Mouse (Mus musculus) central nervous system, embryonic 18 days (tissue): ENCODE measurements around the gene Olfr1508. TPM values are rescaled to one million over a fixed set of nuclear protein-coding genes. Genes with fewer than 3 reads are reported as not detected.

ENCODE experiments used
- polyA plus RNA-seq: library from polyadenylated mRNA; depleted of rRNA; stranded (reverse); fragments of >200 nt; gene quantifications from 2 replicates; pipeline ENCODE4 v1.2.3, GENCODE M21; 2012; rRNA removed

Olfr1508 gene
- not detected in 2 replicates for polyA plus RNA-seq

DNA sequence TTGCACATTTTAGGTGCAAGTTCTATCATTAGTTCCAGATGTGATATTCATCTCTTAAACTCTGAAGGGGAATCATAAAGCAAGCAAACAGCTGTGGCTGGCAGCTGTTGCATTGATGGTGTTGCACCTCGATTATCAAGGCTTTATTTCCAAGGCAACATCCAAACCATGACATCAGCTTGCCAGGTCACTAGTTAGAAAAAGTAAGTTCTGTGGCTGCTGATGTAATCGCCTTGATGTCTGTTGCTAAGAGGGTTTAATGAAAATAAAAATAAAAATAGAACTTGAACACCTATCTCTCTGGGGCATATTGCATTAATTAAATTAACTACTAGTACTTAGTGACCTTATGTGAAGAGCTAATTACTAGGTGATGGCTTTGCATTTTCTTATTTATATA is at the start of gene Olfr1508:
Olfr1508 (minus strand) TSS at position 101 of the 400 bp plus-strand sequence.

DNA sequence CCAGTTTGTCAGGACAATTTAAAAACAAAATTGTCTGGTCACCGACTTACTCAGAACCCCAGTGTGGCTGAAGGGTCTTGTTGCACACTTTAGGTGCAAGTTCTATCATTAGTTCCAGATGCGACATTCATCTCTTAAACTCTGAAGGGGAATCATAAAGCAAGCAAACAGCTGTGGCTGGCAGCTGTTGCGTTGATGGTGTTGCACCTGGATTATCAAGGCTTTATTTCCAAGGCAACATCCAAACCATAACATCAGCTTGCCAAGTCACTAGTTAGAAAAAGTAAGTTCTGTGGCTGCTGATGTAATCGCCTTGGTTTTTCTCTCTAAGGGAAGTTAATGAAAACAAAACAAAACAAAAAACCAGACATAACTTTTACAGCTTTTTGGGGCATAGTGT is 28.2 kb upstream of the Olfr1508 start, which contains the start of gene Olfr1507:
Olfr1507 (minus strand) TSS at position 234 of the 400 bp plus-strand sequence.

DNA sequence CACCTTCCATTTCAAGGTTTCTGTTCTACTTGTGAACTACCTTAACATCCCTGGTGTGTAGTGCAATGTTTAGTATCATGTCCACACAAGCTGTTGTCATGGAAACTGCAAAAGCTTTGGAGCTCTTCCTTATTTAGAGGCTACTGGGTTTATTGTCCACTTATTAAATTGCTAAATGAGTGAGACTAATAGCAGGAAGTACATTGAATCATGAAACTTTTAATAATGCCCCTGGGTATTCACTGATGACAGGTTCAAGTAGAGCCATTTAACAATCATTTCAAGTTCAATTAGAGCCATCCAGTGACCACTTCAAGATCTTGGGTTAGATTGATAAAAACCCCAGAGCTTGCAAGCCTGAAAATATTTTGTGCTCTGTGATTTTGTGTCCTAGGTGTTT is 24.6 kb downstream of the Olfr1508 start, which contains the start of gene Olfr1509:
Olfr1509 (plus strand) TSS at position 301 of the 400 bp plus-strand sequence.

DNA sequence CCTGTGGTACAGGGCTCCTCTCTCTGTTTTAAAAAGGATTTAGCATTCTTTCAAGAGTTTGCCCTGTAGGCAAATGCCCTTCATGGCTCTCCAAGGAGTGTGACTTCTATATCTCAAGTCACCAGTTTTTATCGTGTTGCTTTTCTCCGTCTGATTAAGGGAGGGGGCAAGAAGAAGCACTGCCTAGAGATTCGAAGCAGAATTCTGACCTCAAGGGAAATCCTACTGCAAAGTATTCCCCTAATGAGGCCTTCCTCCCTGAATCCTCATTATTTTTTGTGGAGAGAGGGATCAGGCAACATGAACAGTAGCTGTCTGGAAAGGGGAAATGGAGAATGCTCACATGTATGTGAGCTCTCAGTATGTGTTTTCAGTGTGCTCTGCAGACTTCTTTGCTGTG is 53.0 kb downstream of the Olfr1508 start, which contains the start of gene Olfr1510:
Olfr1510 (minus strand) TSS at position 101 of the 400 bp plus-strand sequence.

Other genes with a start within 250 kb of the Olfr1508 start
- 53.7 and 56.0 TPM in 2 replicates for gene Chd8, start 209.7 kb downstream of the Olfr1508 start, polyA plus RNA-seq
- gene Tox4, start 188.3 kb downstream of the Olfr1508 start, polyA plus RNA-seq = 42.1 and 45.0 TPM in 2 replicates
- 50.3 and 51.5 TPM in 2 replicates for gene Rab2b, start 187.9 kb downstream of the Olfr1508 start, polyA plus RNA-seq
- gene Mettl3, start 162.4 kb downstream of the Olfr1508 start, polyA plus RNA-seq = 41.3 and 41.4 TPM in 2 replicates
- gene Sall2, start 138.7 kb downstream of the Olfr1508 start, polyA plus RNA-seq = 39.7 and 42.2 TPM in 2 replicates
- gene Olfr1513, start 111.1 kb downstream of the Olfr1508 start, polyA plus RNA-seq = not detected in 2 replicates
- gene Olfr1512, start 88.3 kb downstream of the Olfr1508 start, polyA plus RNA-seq = not detected in 2 replicates
- not detected in 2 replicates for gene Olfr1511, start 70.1 kb downstream of the Olfr1508 start, polyA plus RNA-seq
- not detected in 2 replicates for gene Olfr1510, start 53.1 kb downstream of the Olfr1508 start, polyA plus RNA-seq
- gene Olfr1509, start 24.5 kb downstream of the Olfr1508 start, polyA plus RNA-seq = not detected in 2 replicates
- 0.04 TPM in 1 of 2 replicates, not detected in the other for gene Olfr1507, start 28.3 kb upstream of the Olfr1508 start, polyA plus RNA-seq